In genomic region chr17:34850517-34851125, GRCm38 (mm10) we compare ENCODE assay signal across 7 mouse cellular contexts. TPM values are rescaled to one million over a fixed set of nuclear protein-coding genes. Genes with fewer than 3 reads are reported as not detected.
A peak's percentile ranks its signal among the peaks of the same experiment; 100 is the strongest.
DNase-seq lines count a peak whose midpoint lies in the region; ATAC-seq and TF ChIP-seq lines count a peak whose summit lies in the region.

No protein-coding gene starts in this region.

- H3K4me3 ChIP-seq in forebrain, embryonic 10.5 days, result peak overlapping the region; percentile 72
- peak overlapping the region; percentile 68 to 83 for H3K4me3 ChIP-seq in liver, embryonic 14.5 days (ENCODE audit: insufficient read depth in 1 of 2, low read depth in 2 of 2, low read length in 2 of 2)

- no peaks in the 10 kb centered on the region for H3K9me3 ChIP-seq in forebrain, embryonic 10.5 days
- H3K9me3 ChIP-seq in liver, embryonic 14.5 days (ENCODE audit: control insufficient read depth, low read length), result no peaks in the 10 kb centered on the region

- TF ChIP-seq CTCF in liver, embryonic 14.5 days (IDR thresholded peaks at IDR 0.05; ENCODE audit: low read depth), result no peak

- ATAC-seq in liver, embryonic 14.5 days (ENCODE audit: insufficient read depth), result peak; percentile 9
- ATAC-seq in granulocyte monocyte progenitor cell, adult 5-6 weeks (replicated peaks; ENCODE audit: poor library complexity, severe bottlenecking), result no peak

- DNase-seq in thymus, postnatal 0 days (ENCODE audit: low spot score), result peak; percentile 14
- no peak for DNase-seq in thymus, postnatal 36 days
- DNase-seq in forebrain, embryonic 10.5 days (ENCODE audit: extremely low spot score, low spot score), result no peak
- no peak for DNase-seq in liver, embryonic 14.5 days (ENCODE audit: low read depth in 3 of 3, low spot score in 3 of 3)
- no peak for DNase-seq in B cell, adult 2 months
- DNase-seq in spleen, postnatal 10 days (ENCODE audit: low spot score in 2 of 2), result no peak

- TF ChIP-seq EP300 in liver, embryonic 14.5 days (IDR thresholded peaks at IDR 0.05; ENCODE audit: low read depth), result no peak

- peaks cover 31% of the 10 kb centered on the region for H3K4me1 ChIP-seq in forebrain, embryonic 10.5 days
- H3K4me1 ChIP-seq in liver, embryonic 14.5 days (replicated peaks; ENCODE audit: control insufficient read depth in 2 of 2, insufficient read depth in 2 of 2, low read length in 1 of 2), result peaks cover 6 to 7% of the 10 kb centered on the region in 2 experiments; a peak in 3 of 4 replicates

- 2% methylated on average over 25 of the region's 25 CpGs for WGBS in forebrain, embryonic 10.5 days
- WGBS in liver, embryonic 14.5 days (ENCODE audit: insufficient replicate concordance), result 2% methylated on average over 25 of the region's 25 CpGs

- peak overlapping the region; percentile 83 for H3K4me2 ChIP-seq in liver, embryonic 14.5 days (ENCODE audit: low read depth)

- H3K9ac ChIP-seq in liver, embryonic 14.5 days (replicated peaks), result peak overlapping the region; percentile 74

- no peaks in the 10 kb centered on the region for H3K27me3 ChIP-seq in forebrain, embryonic 10.5 days (ENCODE audit: poor library complexity, severe bottlenecking)
- H3K27me3 ChIP-seq in liver, embryonic 14.5 days (ENCODE audit: control insufficient read depth, insufficient read depth, low read length), result no peaks in the 10 kb centered on the region

- peaks cover 66% of the 10 kb centered on the region for H3K36me3 ChIP-seq in forebrain, embryonic 10.5 days (replicated peaks)
- H3K36me3 ChIP-seq in liver, embryonic 14.5 days (replicated peaks; ENCODE audit: control insufficient read depth, insufficient read depth, low read depth), result peaks cover 17% of the 10 kb centered on the region

- peak overlapping the region; percentile 87 for H3K27ac ChIP-seq in forebrain, embryonic 10.5 days
- peak overlapping the region; percentile 8; the same call in 1 of the 2 replicates for H3K27ac ChIP-seq in liver, embryonic 14.5 days

RNA-seq across cellular contexts. Expression of gene Nelfe, which starts 0.4 kb away (rescaled TPM):
- polyA plus RNA-seq in thymus, postnatal 0 days (2015; fragmentation: Nextera tagmentation; extraction: Ambion mirVana), result 82.4 and 88.6 TPM in 2 replicates
- polyA plus RNA-seq in forebrain, embryonic 10.5 days (2016; fragmentation: Nextera tagmentation; extraction: Ambion mirVana), result 150 and 153 TPM in 2 replicates
- 26.9 and 37.5 TPM in 2 replicates for polyA plus RNA-seq in liver, embryonic 14.5 days (2012; rRNA removed)
- polyA plus RNA-seq in liver, embryonic 14.5 days (2014; fragmentation: Nextera tagmentation; extraction: Ambion mirVana), result 42.7 and 49.2 TPM in 2 replicates
- total RNA-seq in granulocyte monocyte progenitor cell, adult 5-6 weeks (2014; fragmentation: Nextera tagmentation), result 53.3 and 54.5 TPM in 2 replicates
- 37.1 and 57.3 TPM in 2 replicates for total RNA-seq in granulocyte monocyte progenitor cell, adult 5-6 weeks (2017)

RNA-seq across cellular contexts. Expression of gene Skiv2l, which starts 0.6 kb away (rescaled TPM):
- polyA plus RNA-seq in thymus, postnatal 0 days (2015; fragmentation: Nextera tagmentation; extraction: Ambion mirVana), result 49.7 and 50.1 TPM in 2 replicates
- polyA plus RNA-seq in forebrain, embryonic 10.5 days (2016; fragmentation: Nextera tagmentation; extraction: Ambion mirVana), result 58.0 and 58.3 TPM in 2 replicates
- 21.4 and 22.3 TPM in 2 replicates for polyA plus RNA-seq in liver, embryonic 14.5 days (2012; rRNA removed)
- polyA plus RNA-seq in liver, embryonic 14.5 days (2014; fragmentation: Nextera tagmentation; extraction: Ambion mirVana), result 15.0 and 20.2 TPM in 2 replicates
- total RNA-seq in granulocyte monocyte progenitor cell, adult 5-6 weeks (2014; fragmentation: Nextera tagmentation), result 31.1 and 48.4 TPM in 2 replicates
- 29.3 and 43.9 TPM in 2 replicates for total RNA-seq in granulocyte monocyte progenitor cell, adult 5-6 weeks (2017)

RNA-seq across cellular contexts. Expression of gene Cfb, which starts 11.7 kb away (rescaled TPM):
- polyA plus RNA-seq in thymus, postnatal 0 days (2015; fragmentation: Nextera tagmentation; extraction: Ambion mirVana), result 5.2 and 6.2 TPM in 2 replicates
- 1.8 and 2.7 TPM in 2 replicates for polyA plus RNA-seq in forebrain, embryonic 10.5 days (2016; fragmentation: Nextera tagmentation; extraction: Ambion mirVana)
- 103 and 159 TPM in 2 replicates for polyA plus RNA-seq in liver, embryonic 14.5 days (2012; rRNA removed)
- polyA plus RNA-seq in liver, embryonic 14.5 days (2014; fragmentation: Nextera tagmentation; extraction: Ambion mirVana), result 138 and 146 TPM in 2 replicates
- not detected in 2 replicates for total RNA-seq in granulocyte monocyte progenitor cell, adult 5-6 weeks (2014; fragmentation: Nextera tagmentation)
- not detected in 2 replicates for total RNA-seq in granulocyte monocyte progenitor cell, adult 5-6 weeks (2017)

RNA-seq across cellular contexts. Expression of gene Dxo, which starts 13.8 kb away (rescaled TPM):
- 48.8 and 53.3 TPM in 2 replicates for polyA plus RNA-seq in thymus, postnatal 0 days (2015; fragmentation: Nextera tagmentation; extraction: Ambion mirVana)
- 80.2 and 83.0 TPM in 2 replicates for polyA plus RNA-seq in forebrain, embryonic 10.5 days (2016; fragmentation: Nextera tagmentation; extraction: Ambion mirVana)
- 27.7 and 30.6 TPM in 2 replicates for polyA plus RNA-seq in liver, embryonic 14.5 days (2012; rRNA removed)
- polyA plus RNA-seq in liver, embryonic 14.5 days (2014; fragmentation: Nextera tagmentation; extraction: Ambion mirVana), result 24.0 and 28.1 TPM in 2 replicates
- total RNA-seq in granulocyte monocyte progenitor cell, adult 5-6 weeks (2014; fragmentation: Nextera tagmentation), result 28.3 and 50.7 TPM in 2 replicates
- total RNA-seq in granulocyte monocyte progenitor cell, adult 5-6 weeks (2017), result 30.2 and 32.1 TPM in 2 replicates

RNA-seq across cellular contexts. Expression of gene Stk19, which starts 13.9 kb away (rescaled TPM):
- polyA plus RNA-seq in thymus, postnatal 0 days (2015; fragmentation: Nextera tagmentation; extraction: Ambion mirVana), result 39.3 and 48.6 TPM in 2 replicates
- polyA plus RNA-seq in forebrain, embryonic 10.5 days (2016; fragmentation: Nextera tagmentation; extraction: Ambion mirVana), result 28.6 and 31.6 TPM in 2 replicates
- polyA plus RNA-seq in liver, embryonic 14.5 days (2012; rRNA removed), result 12.8 and 14.8 TPM in 2 replicates
- 10.6 and 13.3 TPM in 2 replicates for polyA plus RNA-seq in liver, embryonic 14.5 days (2014; fragmentation: Nextera tagmentation; extraction: Ambion mirVana)
- total RNA-seq in granulocyte monocyte progenitor cell, adult 5-6 weeks (2014; fragmentation: Nextera tagmentation), result 24.0 and 47.6 TPM in 2 replicates
- 23.1 and 29.0 TPM in 2 replicates for total RNA-seq in granulocyte monocyte progenitor cell, adult 5-6 weeks (2017)

Comparison
In these comparisons a context has a peak if more than half of its experiments do, and no peak if none do; other contexts are left out.
1. RNA of gene Cfb, which starts 11.7 kb away (polyA plus RNA-seq): 103 to 159 TPM in liver, embryonic 14.5 days; 5.2 to 6.2 TPM in thymus, postnatal 0 days and 1.8 to 2.7 TPM in forebrain, embryonic 10.5 days; every median in the first group is over 10 times any median in the second.